Mouse (Mus musculus): ENCODE measurements around the gene Akap2.

The Akap2 gene

DNA sequence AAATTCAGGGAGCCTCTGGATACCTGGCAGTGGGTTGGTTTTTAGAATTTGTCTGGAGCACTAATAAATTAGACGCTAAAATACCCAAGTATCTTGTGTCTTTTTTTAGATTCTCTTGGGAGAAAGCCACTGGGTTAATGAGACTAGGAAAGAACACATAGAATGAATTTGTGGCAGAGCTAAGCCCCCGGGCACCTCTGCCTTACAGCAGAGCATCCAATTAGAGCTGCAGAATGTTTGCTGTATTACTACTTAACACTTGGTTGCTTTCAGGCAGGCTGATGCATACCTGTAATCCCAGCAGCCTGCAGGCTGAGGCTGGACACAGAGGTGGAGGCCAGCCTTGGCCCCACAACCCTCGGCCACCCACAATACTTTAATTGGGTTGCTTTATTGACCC, 112.3 kb downstream of the Akap2 start:
- no peak for DNase-seq (ENCODE audit: low read depth in 2 of 2, low spot score in 2 of 2)

DNA sequence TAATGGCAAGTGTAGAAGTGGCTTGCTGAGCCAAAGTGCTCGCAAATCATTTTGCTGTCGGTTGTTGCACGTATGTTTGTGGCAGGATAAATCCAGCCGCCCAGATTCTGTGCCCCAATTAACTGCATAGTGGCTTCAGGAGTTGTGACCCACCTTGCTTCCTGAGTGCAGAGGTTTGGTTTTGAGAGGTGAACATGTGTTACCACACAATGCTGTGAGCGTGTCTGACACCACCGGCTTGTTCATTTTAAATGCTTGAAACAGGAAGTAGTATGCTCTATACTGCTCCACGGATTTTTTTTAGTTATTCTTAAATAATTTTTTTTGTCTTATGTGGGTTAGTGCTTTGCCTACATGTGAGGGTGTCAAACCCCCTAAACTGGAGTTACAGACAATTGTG, 114.9 kb downstream of the Akap2 start:
- peak; percentile 33 to 49 for DNase-seq (ENCODE audit: low read depth in 2 of 2, low spot score in 2 of 2)

DNA sequence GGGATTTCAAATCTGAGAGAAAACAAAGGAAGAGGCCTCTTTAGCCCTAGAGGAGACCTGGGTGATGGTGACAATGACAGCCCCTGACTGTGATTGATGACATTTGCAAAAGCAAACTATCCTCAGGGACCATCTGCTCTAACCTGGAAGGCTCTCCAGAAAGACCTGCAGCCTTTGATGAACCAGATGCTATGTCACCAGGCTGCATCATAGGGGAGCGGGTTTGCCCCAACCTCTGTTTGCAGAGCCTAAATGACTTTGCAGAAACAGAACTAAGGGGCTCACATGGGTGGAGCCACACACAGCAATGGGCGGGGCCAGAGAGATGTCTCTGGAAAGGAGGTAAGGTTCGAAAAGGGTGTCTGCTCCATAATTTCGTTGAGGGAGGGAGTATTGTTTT, 115.6 kb downstream of the Akap2 start:
- no peak for DNase-seq (ENCODE audit: low read depth in 2 of 2, low spot score in 2 of 2)

DNA sequence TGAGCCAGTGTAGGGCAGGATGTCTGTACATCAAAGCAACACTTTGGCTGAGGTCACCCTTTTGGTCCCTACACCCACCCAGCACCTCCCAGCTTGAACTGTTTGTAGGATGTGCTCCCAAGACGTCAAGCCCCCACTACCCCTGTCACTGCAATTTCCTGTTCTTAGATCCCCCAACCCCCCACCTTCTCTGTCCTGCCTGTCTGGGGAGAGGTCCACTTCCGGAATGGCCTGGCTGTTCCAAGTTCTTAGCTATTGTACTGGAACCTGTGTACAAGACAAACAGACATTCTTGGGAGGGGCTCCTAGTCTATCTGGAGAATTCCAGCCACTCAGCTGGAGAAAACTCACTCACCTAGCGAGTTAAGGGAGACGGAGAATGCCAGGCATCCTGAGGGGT, 116.7 kb downstream of the Akap2 start:
- DNase-seq (ENCODE audit: low read depth in 2 of 2, low spot score in 2 of 2): peak; percentile 61 to 69

DNA sequence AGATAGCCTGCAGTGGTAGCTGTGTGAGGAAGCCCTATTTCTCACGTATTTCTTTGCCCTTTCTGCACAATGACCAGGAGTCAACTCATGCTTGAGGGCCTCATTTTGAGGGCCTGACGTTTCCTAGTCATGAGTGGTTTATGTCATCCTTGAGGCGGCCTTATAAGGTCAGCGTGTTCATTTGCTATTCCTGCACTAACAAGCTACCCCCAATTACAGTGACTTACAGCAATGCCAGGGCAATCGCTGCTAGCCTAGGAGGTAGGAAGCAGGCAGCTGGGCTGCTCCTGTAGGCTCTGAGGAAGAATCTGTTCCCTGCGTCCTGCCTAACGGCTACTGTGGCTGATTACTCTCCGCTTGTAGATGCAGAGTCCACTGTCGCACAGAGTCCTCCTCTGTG, 119.6 kb downstream of the Akap2 start:
- no peak for DNase-seq (ENCODE audit: low read depth in 2 of 2, low spot score in 2 of 2)

DNA sequence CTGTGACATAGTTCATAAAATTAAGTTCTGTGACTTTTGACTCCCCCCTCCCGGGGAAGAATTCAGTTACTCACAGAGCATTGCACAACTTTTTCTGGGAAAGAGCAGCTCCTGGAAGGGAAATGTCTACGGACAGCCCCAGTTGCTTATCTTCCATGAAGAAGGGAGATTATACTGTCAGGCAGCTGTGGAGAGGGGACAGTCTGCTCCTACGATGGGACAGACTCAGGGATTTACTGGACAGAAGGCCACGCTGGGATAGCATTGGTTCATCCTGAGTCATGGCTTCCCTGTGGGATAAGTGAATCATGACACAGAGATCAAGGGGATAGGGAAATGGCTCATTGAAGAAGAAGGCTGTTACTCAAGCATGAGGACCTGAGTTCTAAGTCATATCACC, 121.9 kb downstream of the Akap2 start:
- DNase-seq (ENCODE audit: low read depth in 2 of 2, low spot score in 2 of 2): no peak

DNA sequence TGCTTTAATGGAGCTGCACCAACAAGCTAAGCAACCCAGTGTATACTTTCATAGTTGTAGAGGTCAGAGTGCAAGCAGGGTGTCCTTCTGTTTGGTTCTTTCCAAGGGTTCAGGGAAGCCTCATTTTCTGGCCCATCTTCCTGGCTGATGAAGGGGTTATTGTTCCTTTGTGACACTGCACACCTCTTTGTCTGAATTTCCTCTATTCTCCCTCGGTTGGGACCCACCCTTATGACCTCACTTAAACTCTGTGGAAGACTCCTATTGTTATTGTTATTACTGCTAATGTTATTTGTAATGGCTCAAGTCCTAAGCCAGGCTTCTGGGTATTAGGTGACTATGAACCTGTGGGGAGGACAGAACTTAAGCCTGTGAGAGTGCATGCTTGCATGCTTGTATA, 124.5 kb downstream of the Akap2 start:
- DNase-seq (ENCODE audit: low read depth in 2 of 2, low spot score in 2 of 2): no peak

DNA sequence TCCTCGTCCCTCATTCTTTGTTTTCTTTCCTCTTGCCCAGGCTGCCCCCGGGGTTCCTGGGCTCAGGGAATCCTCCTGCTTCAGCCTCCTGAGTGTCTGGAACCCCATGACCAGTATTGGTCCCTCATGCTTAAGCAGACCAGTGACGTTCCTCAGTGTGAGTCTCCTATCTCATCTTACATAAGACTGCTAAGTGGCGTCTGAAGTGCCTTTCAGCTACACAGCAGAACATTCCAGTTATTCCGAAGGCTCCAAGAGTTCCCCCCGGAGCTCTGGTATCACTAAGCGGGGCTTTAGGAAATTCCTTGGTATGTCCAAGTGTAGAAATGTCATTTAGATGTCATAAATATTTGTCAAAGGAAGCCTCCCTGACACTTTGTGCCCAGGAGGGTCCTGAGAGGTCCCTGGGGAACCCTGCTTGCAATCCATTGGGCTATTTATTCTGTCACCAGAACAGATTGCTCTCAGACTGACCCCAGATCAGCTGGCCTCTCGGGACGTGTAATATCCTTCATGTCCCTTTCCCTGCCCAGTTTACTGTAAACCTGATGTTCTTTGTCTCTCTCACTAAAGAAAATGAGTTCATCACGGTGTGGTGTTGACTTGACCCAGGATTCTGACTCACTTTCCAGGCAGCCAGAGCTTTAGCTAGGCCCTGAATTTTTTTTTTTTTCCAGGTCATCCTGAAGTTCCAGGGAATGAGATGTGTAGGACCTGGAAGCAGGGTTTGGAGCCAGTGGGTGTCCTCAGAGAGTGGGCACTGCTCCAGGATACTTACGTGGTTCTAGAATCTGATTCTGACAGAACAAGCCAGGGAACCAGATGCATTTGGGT, 125.2 kb downstream of the Akap2 start:
- DNase-seq (ENCODE audit: low read depth in 2 of 2, low spot score in 2 of 2): no peak

DNA sequence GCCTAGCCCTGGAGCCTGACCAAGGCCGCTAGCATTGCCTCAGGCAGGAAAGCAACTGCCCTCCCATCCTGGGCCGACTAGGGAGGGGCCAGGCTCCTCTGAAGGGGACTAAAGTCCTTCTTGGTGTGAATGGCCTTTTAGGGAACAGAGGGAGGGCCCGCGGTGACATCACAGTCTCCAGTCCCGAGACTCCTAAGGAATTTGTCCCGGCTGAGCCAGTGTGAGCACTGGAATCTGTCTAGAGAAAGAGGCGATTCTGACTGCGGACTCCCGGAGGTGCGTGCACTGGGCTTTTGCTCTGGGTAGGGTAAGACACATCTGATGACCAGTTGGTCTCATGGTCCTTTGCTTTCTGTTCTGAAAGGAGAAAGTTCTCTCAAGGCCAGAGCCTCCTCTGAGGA, 127.6 kb downstream of the Akap2 start:
- no peak for DNase-seq (ENCODE audit: low read depth in 2 of 2, low spot score in 2 of 2)

DNA sequence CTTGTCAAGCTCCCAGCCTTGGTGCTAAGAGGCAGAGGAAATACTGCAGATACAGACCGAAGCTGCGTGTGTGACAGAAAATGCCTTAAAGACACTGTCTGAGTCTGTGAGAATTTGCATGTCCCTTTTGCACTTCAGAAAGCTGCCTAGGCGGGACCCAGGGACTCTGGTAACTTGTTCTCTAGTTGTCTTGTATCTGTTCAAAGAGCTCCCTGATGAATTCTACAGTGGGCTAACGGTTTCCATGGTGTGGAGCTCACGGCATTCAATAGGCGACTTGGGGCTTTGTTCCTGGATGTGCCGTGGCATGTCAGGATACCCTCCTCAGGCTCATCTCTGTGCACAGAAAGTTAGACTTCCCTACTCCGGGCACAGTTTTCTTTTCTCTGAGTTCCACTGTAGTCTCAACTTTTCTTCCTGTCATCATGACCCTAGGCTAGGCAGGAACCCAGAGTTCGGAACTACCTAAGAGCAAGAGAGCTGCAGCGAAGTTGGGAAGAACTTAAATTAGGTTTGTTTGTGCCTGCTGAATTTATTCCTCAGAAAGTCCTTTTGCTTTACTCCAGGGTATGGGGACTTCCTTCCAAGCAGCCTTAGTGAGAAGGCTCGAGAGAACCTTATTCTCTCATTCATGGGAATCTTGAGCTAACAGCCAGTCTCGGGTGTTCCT, 128.2 kb downstream of the Akap2 start:
- DNase-seq (ENCODE audit: low read depth in 2 of 2, low spot score in 2 of 2): no peak

DNA sequence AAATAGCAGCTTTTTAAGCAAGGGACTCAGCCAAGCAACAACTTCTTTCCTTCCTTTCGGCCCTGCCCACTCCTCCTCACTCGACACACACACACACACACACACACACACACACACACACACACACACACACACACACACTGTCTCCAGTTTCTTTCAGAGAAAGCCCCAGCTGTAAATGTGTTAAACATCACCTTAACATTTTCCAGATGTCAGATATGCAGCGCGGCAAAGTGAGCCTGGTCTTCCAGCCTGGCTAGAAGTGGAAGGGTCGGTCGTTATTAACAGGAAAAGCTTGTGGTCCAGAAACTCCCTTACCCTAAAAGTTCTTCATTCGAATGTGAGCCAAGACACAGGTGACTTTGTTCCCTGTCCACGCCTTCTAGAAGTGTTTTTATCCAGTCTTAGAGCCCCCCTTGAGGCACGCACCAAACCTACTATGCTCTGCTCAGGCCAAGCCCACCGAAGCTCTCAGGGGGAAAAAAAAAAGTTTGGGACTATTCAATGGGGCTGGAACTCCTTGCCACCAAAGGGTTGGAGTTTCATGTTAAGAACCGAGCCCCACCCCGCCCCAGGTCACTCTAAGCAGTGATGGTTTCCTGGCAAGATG, 129.0 kb downstream of the Akap2 start:
- DNase-seq (ENCODE audit: low read depth in 2 of 2, low spot score in 2 of 2): no peak

DNA sequence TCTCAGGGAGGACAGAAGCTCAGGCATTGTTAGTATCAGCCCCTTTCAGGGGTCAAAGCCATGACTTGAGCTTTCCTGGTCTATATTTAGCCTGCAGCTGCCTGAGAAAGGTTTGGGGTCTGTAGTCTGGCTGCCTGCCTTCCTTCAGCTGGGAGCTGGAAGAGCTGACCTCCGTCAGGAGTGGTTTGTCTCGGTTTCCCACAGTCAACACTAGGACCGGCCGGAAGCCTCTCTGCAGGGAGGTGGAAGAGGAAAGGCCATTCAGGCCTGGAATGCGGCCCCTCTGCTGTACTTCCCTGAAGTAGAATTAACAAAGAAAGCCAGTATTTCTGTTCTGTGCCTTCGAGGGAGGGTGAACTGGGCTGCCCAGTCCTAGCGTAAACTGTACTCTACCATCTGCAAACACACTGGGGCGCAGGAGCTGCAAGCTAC, 129.6 kb downstream of the Akap2 start:
- DNase-seq (ENCODE audit: low read depth in 2 of 2, low spot score in 2 of 2): no peak

DNA sequence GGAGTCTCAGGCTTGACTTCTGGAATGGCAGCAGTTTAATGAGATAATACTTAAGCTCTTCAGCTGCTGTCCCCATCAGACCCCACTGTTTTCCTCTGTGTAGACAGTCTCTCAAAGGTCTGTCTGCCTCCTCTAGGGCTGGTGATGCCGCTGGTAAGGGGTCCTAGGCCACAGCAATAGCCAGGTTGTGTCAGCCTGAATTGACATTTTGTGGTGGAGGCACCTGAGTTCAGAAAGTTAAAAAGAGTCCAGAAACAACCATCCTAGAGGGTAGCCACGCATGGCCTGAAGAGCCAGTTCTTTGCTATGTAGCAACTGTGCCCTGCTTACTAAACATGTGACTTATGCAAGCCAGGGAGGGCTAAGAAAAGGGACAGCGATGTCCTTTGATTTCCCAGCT, 130.2 kb downstream of the Akap2 start:
- DNase-seq (ENCODE audit: low read depth in 2 of 2, low spot score in 2 of 2): no peak

DNA sequence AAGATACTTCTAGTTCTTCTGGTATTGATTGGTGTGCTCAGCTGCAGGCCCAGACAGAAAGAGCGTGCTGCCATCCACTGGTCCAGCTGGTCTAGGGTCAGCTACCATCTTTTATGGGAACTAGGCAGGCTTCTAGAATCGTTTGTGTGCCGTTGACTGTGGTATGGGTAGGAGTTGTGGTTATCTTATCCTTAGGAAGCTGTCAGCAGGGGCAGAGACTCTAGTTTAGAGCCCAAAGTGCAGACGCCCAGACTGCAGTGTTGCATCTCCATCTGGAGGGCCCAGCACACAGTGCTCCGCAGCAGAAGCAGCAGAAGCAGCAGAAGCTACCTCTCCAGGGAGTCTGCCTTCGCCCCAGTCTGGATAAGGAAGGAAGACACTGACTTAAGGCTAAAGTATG, 132.0 kb downstream of the Akap2 start:
- no peak for DNase-seq (ENCODE audit: low read depth in 2 of 2, low spot score in 2 of 2)

DNA sequence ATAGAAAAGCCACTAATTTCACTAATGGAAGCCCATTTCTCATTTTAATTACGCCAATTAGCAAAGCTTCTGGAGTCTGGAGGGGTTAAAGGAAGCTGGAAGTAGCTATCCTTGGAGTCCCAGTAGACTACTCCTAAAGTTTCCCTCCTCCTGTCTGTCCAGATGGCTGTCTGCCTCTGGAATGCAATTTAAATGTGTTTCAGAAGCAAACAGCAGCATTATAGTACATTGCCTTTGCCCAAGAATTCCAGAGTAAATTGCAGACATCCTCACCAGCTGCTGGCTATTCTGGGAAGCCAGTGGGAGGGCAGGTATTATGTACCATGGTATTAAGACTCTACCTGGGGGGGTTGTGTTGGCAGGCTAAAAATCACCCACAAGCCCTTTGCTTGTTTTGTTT, 134.3 kb downstream of the Akap2 start:
- DNase-seq (ENCODE audit: low read depth in 2 of 2, low spot score in 2 of 2): no peak

DNA sequence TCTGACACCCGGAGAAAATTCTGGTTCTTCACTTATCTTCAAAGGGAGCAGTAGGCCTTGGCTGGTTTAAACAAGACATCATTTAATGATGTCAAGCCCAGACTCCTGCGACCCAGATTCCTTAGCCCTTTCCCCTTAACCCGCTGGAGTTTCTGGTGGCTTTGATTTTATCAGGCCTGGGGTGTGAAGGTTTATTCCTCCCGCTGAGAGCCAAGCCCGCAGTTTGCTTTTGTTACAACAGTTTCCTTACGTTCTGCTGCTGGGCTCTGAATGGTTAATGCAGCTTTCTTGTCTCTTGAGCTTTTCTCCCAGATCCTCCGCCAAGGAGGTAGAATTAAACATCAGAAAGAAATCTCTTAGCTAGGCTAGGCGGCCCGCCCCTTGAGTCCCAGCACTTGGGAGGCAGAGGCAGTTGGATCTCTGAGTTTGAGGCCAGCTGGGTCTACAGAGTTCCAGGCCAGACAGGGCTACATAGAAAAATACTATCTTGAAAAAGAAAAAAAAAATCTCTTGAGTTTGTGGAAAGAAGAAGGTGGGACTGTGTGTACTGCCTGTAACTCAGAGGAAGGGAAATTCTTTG, 135.1 kb downstream of the Akap2 start:
- no peak for DNase-seq (ENCODE audit: low read depth in 2 of 2, low spot score in 2 of 2)

DNA sequence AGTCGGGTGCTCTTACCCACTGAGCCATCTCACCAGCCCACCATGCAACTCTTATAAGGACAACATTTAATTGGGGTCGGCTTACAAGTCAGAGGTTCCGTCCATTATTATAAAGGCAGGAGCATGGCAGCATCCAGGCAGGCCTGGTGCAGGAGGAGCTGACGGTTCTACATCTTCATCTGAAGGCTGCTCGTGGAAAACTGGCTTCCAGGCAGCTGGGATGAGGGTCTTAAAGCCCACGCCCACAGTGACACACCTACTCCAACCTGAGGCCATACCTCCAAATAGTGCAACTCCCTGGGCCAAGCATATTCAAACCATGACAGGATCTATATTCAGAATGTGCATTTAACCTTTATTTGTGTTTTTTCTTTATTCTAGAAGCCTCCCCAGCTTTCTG, 136.7 kb downstream of the Akap2 start:
- DNase-seq (ENCODE audit: low read depth in 2 of 2, low spot score in 2 of 2): no peak

DNA sequence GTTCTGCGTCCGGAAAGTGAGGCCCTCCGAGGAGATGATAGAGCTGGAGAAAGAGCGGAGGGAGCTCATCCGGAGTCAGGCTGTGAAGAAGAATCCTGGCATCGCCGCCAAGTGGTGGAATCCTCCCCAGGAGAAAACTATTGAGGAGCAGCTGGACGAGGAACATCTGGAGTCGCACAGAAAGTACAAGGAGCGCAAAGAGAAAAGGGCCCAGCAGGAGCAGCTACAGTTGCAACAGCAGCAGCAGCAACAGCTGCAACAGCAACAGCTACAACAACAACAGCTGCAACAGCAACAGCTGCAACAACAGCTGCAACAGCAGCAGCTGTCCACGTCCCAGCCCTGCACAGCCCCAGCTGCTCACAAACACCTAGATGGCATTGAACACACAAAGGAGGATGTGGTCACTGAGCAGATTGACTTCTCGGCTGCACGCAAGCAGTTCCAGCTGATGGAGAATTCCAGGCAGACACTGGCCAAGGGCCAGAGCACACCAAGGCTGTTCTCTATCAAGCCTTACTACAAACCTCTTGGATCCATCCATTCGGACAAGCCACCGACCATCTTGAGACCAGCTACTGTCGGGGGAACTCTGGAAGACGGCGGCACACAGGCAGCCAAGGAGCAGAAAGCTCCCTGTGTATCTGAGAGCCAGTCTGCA, 138.0 kb downstream of the Akap2 start:
- DNase-seq (ENCODE audit: low read depth in 2 of 2, low spot score in 2 of 2): no peak

DNA sequence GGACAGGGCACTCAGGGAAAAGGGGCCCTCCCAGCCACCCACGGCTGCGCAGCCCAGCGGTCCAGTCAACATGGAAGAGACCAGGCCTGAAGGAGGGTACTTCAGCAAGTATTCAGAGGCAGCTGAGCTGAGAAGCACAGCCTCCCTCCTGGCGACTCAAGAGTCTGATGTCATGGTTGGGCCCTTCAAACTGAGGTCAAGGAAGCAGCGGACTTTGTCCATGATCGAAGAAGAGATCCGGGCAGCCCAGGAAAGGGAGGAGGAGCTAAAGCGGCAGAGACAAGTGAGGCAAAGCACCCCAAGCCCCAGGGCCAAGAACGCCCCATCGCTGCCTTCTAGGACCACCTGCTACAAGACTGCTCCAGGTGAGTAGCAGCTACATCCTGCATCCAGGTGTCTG, 139.2 kb downstream of the Akap2 start:
- DNase-seq (ENCODE audit: low read depth in 2 of 2, low spot score in 2 of 2): no peak

DNA sequence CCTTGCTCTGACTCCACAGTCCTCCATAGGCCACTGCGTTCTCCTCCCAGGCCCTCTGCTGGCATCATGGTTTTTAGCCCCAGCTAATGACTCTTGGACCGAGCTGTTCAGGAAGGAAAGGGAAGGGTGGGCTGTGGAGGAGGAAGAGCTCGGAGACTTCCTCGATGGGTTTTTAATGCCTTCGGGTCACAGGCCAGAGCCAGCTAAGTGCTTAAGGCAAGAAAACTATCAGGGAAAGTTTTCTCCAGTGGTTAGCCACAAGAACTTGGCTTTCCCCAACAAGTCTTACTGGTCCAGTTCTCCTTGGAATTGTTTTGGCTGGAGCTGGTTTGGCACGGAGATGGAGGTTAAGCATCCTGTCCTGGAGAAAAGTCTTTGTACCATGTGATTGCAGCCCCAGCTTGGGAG, 142.8 kb downstream of the Akap2 start:
- DNase-seq (ENCODE audit: low read depth in 2 of 2, low spot score in 2 of 2): no peak

DNA sequence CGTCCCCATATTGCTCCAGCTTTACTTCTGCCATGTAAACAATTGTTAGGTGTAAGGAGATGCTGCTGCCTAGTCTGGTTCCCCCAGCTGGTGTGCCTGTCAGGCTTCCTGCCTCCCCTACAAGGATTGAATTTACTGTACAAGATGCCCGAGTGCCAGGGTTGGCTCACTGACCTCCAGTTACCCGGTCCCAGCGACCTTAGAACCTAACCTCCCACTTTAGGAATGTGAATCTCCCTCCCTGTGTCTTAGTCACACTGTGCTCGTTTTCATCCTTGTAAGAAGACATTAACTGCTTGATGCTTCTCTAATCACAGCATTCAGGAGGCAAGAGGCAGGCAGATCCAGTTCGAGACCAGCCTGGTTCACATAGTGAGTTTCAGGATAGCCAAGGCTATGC, 143.7 kb downstream of the Akap2 start:
- DNase-seq (ENCODE audit: low read depth in 2 of 2, low spot score in 2 of 2): no peak

DNA sequence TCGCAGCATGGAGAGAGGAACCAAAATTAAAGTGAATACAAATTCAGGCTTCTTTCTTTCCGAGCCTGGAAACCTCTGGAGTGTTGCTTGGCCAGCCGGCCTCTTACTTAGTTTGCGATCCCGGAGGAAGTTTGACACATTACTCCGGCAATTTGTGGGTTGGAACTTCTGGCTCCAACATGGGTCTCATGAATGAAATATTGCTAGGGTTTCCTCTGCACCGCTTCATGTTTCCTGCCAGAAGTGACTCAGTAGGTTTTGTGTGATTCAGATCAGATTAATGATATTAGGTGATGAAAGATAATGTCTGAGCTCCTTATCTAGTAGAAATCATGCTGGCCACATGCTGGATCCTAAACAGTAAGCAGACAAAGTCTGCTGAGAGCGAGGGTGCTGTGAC, 144.4 kb downstream of the Akap2 start:
- no peak for DNase-seq (ENCODE audit: low read depth in 2 of 2, low spot score in 2 of 2)

Data from CD8-positive naive resting alpha-beta T cell, adult 2 months (primary cell).